Mouse (Mus musculus) lung, embryonic 14.5 days (tissue): ENCODE measurements around the gene Dpep3. TPM values are rescaled to one million over a fixed set of nuclear protein-coding genes. Genes with fewer than 3 reads are reported as not detected.
"Not testable (repeated sequence)": the region's sequence is repeated elsewhere in the genome, so short reads cannot be mapped to it uniquely, and the experiment has no call there.

Experiments
- ATAC-seq: fragments of 200-750 bp; cut with Nextera tagmentation; 2 replicates; pipeline ENCODE4 v1.8.0; 2017; ENCODE audit warnings: mild to moderate bottlenecking, moderate TSS enrichment, moderate library complexity; ENCODE audit not compliant: insufficient read depth
- DNase-seq: peaks from one replicate; pipeline ENCODE4 v3.0.0-alpha.2; 2015
- H3K27ac ChIP-seq: fragments of 300-500 bp; sonication (generic); 2 replicates; pipeline ENCODE4 v1.5.1; 2014; ENCODE audit warnings: low read depth, mild to moderate bottlenecking, moderate library complexity
- H3K27me3 ChIP-seq: fragments of 300-500 bp; sonication (generic); 2 replicates; pipeline ENCODE4 v1.6.1; 2014; ENCODE audit warnings: low read length, control low read depth; ENCODE audit not compliant: insufficient read depth
- H3K36me3 ChIP-seq: fragments of 300-500 bp; sonication (generic); 2 replicates; pipeline ENCODE4 v1.6.1; 2014; ENCODE audit warnings: control low read depth; ENCODE audit not compliant: insufficient read depth
- H3K4me1 ChIP-seq: fragments of 300-500 bp; sonication (generic); 2 replicates; pipeline ENCODE4 v1.6.1; 2014; ENCODE audit warnings: antibody characterized with exemption, control low read depth; ENCODE audit not compliant: insufficient read depth
- H3K4me2 ChIP-seq: fragments of 300-500 bp; sonication (generic); 2 replicates; pipeline ENCODE4 v1.6.1; 2014; ENCODE audit warnings: mild to moderate bottlenecking
- H3K4me3 ChIP-seq: fragments of 300-500 bp; sonication (generic); 2 replicates; pipeline ENCODE4 v1.5.1; 2014; ENCODE audit warnings: low read depth, low read length
- H3K9ac ChIP-seq: fragments of 300-500 bp; sonication (generic); 2 replicates; pipeline ENCODE4 v1.6.1; 2014
- H3K9me3 ChIP-seq: fragments of 300-500 bp; sonication (generic); 2 replicates; pipeline ENCODE4 v1.6.1; 2016; ENCODE audit warnings: low read depth, low read length, control low read depth
- CTCF ChIP-seq: IDR thresholded peaks from 2 replicates; pipeline ENCODE4 v1.5.1; 2016; ENCODE audit warnings: antibody characterized with exemption, low read depth
- WGBS: fragments of 180-500 bp; shearing (Covaris S2); extraction: QIAGEN DNeasy Blood & Tissue Kit; methylation state at CpG from one replicate; pipeline ENCODE4 v1.1.7; 2014; 5-methylcytosine and 5-hydroxymethylcytosine counted together
- polyA plus RNA-seq: library from polyadenylated mRNA; unstranded; fragments of >200 nt; fragmentation: Nextera tagmentation; extraction: Ambion mirVana; gene quantifications from 2 replicates; pipeline ENCODE4 v1.2.1, GENCODE M21; 2014

The Dpep3 gene
- polyA plus RNA-seq, 1 experiment from 2014 or later = not detected

- no peak for TF ChIP-seq CTCF
- Histone ChIP-seq H3K27ac (peak overlapping the region; percentile 48), H3K4me3 (peak overlapping the region; percentile 93), H3K36me3 (peaks cover 13% of the 10 kb centered on the region; the same call in 1 of the 2 replicates), H3K9me3 (no peaks in the 10 kb centered on the region), H3K9ac (peak overlapping the region; percentile 86), H3K27me3 (no peaks in the 10 kb centered on the region), H3K4me1 (peaks cover 8% of the 10 kb centered on the region; the same call in 1 of the 2 replicates), H3K4me2 (peak overlapping the region; percentile 99)
- ATAC-seq (peak; percentile 97), DNase-seq (peak; percentile 97)
- under 1% methylated on average over 74 of the region's 74 CpGs for WGBS
Measured at GRCm38 (mm10) chr8:106010748-106011642, 31.8 kb upstream of the Dpep3 start.

DNA sequence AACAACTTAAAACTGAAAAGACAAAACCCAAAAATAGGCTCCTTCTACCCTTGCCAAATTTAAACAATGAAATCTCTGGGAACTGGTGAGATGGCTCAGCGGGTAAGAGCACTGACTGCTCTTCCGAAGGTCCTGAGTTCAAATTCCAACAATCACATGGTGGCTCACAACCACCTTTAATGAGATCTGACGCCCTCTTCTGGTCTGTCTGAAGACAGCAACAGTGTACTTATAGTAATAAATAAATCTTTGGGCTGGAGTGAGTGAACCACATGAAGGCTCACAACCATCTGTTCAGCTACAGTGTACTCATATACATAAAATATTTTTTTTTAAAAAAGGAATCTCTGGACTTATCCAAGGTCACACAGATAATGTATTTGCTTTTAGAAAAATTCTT, 28.7 kb upstream of the Dpep3 start:
- not testable (repeated sequence) for H3K27me3 ChIP-seq, H3K4me2 ChIP-seq, ATAC-seq, H3K9me3 ChIP-seq, H3K4me1 ChIP-seq, H3K4me3 ChIP-seq, H3K36me3 ChIP-seq, H3K27ac ChIP-seq, DNase-seq, H3K9ac ChIP-seq
- WGBS = 58% methylated on average over 3 of the region's 3 CpGs

DNA sequence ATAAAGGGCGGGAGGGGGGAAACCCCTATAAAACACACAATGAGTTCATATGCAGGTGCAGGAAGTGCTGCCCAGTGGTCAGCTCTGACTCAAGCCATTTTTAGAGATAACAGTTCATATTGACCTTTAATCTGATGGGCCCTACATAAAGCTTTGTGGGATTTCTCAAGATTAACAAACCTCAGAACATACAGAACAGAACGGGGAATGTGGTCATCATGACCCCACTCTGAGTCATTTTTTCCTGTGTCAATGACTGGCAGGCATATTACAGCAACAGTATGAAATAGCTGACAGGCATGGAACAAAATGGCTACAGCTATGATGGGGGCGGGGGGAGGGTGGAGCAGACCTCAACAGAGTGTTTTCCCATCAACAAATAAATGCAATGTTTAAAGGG, 27.9 kb upstream of the Dpep3 start:
- DNase-seq (no peak), ATAC-seq (no peak)
- TF ChIP-seq CTCF = no peak
- Histone ChIP-seq H3K27ac (no peak overlapping the region), H3K4me2 (no peak overlapping the region), H3K4me3 (no peak overlapping the region), H3K27me3 (no peaks in the 10 kb centered on the region), H3K9me3 (no peaks in the 10 kb centered on the region), H3K9ac (no peak overlapping the region), H3K36me3 (peaks cover 5% of the 10 kb centered on the region; the same call in 1 of the 2 replicates), H3K4me1 (peaks cover 8% of the 10 kb centered on the region; the same call in 1 of the 2 replicates)
- WGBS = 73% methylated on average over 3 of the region's 3 CpGs

DNA sequence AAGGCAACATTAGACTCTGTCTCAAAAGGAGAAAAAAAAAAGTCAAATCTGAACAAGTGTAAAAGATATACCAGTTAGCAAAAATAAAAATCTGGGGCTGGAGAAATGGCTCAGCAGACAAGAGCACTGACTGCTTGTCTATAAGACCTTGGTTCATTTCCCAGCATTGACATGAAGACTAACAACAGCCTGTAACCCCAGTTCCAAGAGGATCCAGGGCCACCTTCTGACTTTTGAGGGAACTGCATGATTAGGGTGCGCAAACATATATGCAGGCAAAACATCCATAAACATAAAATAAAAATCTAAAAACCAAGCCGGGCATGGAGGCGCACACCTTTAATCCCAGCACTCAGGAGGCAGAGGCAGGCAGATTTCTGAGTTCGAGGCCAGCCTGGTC, 27.2 kb upstream of the Dpep3 start:
- Histone ChIP-seq H3K9me3 (no peaks in the 10 kb centered on the region), H3K4me1 (peaks cover 8% of the 10 kb centered on the region; the same call in 1 of the 2 replicates), H3K27me3 (no peaks in the 10 kb centered on the region), H3K36me3 (peaks cover 5% of the 10 kb centered on the region; the same call in 1 of the 2 replicates), H3K4me3 (no peak overlapping the region), H3K27ac (no peak overlapping the region), H3K9ac (no peak overlapping the region), H3K4me2 (no peak overlapping the region)
- DNase-seq (peak; percentile 12), ATAC-seq (no peak)
- WGBS = 92% methylated on average over 4 of the region's 4 CpGs
- peak; percentile 38 for TF ChIP-seq CTCF

DNA sequence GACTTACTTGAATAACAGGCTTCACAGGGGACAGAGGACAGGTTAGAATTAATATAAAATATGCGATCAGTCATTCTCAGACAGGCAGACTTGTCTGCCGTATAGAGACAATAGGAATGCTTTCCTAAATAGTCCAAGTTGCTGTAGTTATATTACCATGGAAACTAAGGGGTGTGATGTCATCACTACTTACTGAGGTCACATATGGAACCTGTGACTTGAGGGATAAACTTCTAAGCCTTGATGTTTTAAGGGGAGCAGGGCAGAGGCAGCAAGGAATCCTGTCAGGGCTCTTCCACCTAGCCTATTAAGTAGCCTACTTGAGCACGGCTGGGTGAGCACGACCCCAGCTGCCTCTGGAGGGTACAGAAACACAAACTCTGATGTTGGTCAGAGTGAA, 26.6 kb upstream of the Dpep3 start, which contains the start of gene Dpep2nb:
Dpep2nb (minus strand) TSS at position 101 of the 400 bp plus-strand sequence.
- ATAC-seq = no peak
- peaks cover 5% of the 10 kb centered on the region; the same call in 1 of the 2 replicates for H3K36me3 ChIP-seq
- no peak for TF ChIP-seq CTCF

DNA sequence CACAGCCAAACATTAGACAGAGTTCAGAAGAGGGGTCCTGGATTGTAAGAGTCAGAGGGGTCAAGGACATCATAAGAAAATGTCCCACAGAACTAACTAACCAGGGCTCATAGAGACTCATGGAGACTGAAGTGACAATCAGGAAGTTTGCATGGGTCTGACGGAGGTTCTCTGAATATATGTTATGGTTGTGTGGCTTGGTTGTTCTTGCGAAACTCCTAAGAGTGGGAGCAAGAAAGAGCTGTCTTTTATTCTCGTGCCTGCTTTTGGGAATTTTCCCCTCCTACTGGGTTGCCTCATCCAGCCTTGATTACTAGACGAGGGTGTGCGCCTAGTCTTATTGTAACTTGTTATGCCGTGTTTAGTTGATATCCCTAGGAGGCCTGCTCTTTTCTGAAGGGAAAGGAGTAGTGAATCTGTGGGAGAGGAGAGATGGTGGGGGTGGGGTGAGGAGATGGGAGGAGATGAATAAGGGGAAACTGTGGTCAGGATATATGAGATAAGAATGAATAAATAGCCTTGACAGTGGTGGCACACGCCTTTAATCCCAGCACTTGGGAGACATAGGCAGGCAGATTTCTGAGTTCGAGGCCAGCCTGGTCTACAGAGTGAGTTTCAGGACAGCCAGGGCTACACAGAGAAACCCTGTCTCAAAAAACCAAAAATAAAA, 25.4 kb upstream of the Dpep3 start:
- Histone ChIP-seq H3K36me3 (peaks cover under 1% of the 10 kb centered on the region; the same call in 1 of the 2 replicates), H3K9ac (no peak overlapping the region), H3K4me1 (no peaks in the 10 kb centered on the region), H3K27ac (no peak overlapping the region), H3K4me3 (no peak overlapping the region), H3K4me2 (no peak overlapping the region), H3K9me3 (no peaks in the 10 kb centered on the region), H3K27me3 (no peaks in the 10 kb centered on the region)
- TF ChIP-seq CTCF = no peak
- ATAC-seq (no peak), DNase-seq (no peak)
- 73% methylated on average over 8 of the region's 8 CpGs for WGBS

More for the DNA sequence above, 26.6 kb upstream of the Dpep3 start, which contains the start of gene Dpep2nb:
- WGBS = 68% methylated on average over 4 of the region's 4 CpGs
- no peak within 1 kb of the TSS for H3K27ac ChIP-seq
- H3K9ac ChIP-seq = no peak within 1 kb of the TSS
- no peak for DNase-seq
- H3K4me2 ChIP-seq = no peak within 1 kb of the TSS
- H3K4me3 ChIP-seq = no peak within 1 kb of the TSS
- peaks cover 8% of the 10 kb centered on the region; the same call in 1 of the 2 replicates for H3K4me1 ChIP-seq
- H3K27me3 ChIP-seq = no peaks in the 10 kb centered on the region
- H3K9me3 ChIP-seq = no peaks in the 10 kb centered on the region

DNA sequence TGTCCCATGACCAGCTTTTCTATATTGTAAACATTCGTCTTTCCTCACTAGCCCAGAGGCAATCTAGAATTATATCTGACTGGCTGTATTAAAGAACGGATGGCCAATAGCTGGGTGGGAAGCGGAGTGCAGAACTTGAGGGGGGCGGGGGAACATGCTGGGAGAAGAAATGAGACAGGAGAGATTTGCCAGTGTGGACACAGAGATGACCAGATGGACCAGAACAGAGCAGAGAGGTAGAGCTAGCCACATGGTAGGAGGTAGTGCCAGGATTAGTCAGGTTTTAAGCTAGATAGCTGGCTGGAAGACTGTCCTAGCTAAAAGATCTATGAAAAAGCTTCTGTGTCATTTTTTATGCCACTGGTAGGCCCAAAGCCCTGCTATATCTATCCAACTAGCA, 22.7 kb upstream of the Dpep3 start:
- Histone ChIP-seq H3K4me3 (no peak overlapping the region), H3K9me3 (no peaks in the 10 kb centered on the region), H3K27me3 (no peaks in the 10 kb centered on the region), H3K9ac (no peak overlapping the region), H3K4me2 (no peak overlapping the region), H3K36me3 (no peaks in the 10 kb centered on the region), H3K4me1 (no peaks in the 10 kb centered on the region), H3K27ac (no peak overlapping the region)
- TF ChIP-seq CTCF = no peak
- 74% methylated on average over 4 of the region's 4 CpGs for WGBS
- DNase-seq = no peak
- ATAC-seq = no peak
